Mouse (Mus musculus) inflammation-experienced regulatory T-cells (primary cell): Measurements from ENCODE around the gene Zfp882. TPM values are rescaled to one million over a fixed set of nuclear protein-coding genes. Genes with fewer than 3 reads are reported as not detected.

Source experiments
- polyA plus RNA-seq, 2 experiments: library from polyadenylated mRNA; unstranded; fragments of 100-300 nt; shearing (Covaris generic); gene quantifications; one replicate each; pipeline ENCODE4 v1.2.1; 2017

Zfp882 gene
- 1 to 10 TPM; 7.0 TPM for polyA plus RNA-seq

GRCm38 (mm10) chr8:71908309-71909261 is at the start of gene Zfp882, which contains the start of gene Zfp617:
Gene Zfp882, plus strand, starts transcription at chr8:71908608.
Gene Zfp617, plus strand, starts transcription at chr8:71908635.

GRCm38 (mm10) chr8:71881618-71882274 is 26.7 kb upstream of the Zfp882 start, which contains the start of gene Zfp709:
Gene Zfp709, plus strand, starts transcription at chr8:71882019.

GRCm38 (mm10) chr8:71950482-71951221 is 42.2 kb downstream of the Zfp882 start, which contains the start of gene Zfp961:
Gene Zfp961, plus strand, starts transcription at chr8:71951038.

Other genes with a start within 250 kb of the Zfp882 start
- gene Unc13a, start 236.9 kb upstream of the Zfp882 start, polyA plus RNA-seq = under 1 TPM; 0.43 to 0.69 TPM
- 100 to 1,000 TPM; 150 to 199 TPM for gene Jak3, start 232.3 kb upstream of the Zfp882 start, polyA plus RNA-seq
- 10 to 100 TPM; 56.0 to 66.2 TPM for gene Insl3, start 219.4 kb upstream of the Zfp882 start, polyA plus RNA-seq
- gene B3gnt3, start 206.8 kb upstream of the Zfp882 start, polyA plus RNA-seq = 1 to 10 TPM; 5.9 to 6.5 TPM
- 100 to 1,000 TPM; 219 to 246 TPM for gene Fcho1, start 182.9 kb upstream of the Zfp882 start, polyA plus RNA-seq
- 10 to 100 TPM in 1 of 2 experiments, 1 to 10 TPM in 1; 7.9 to 11.5 TPM for gene Zfp709, start 26.6 kb upstream of the Zfp882 start, polyA plus RNA-seq
- 10 to 100 TPM; 14.4 to 15.8 TPM for gene Zfp617, start within 50 bp of the Zfp882 start, polyA plus RNA-seq
- 10 to 100 TPM; 25.4 to 35.6 TPM for gene Zfp961, start 42.4 kb downstream of the Zfp882 start, polyA plus RNA-seq
- gene Cyp4f18, start 101.0 kb downstream of the Zfp882 start, polyA plus RNA-seq = 1 to 10 TPM; 2.0 to 5.3 TPM
- 1 to 10 TPM in 1 of 2 experiments, under 1 TPM in 1; 0.45 to 2.3 TPM for gene Olfr372, start 132.6 kb downstream of the Zfp882 start, polyA plus RNA-seq
- gene Olfr373, start 174.6 kb downstream of the Zfp882 start, polyA plus RNA-seq = 1 to 10 TPM in 1 of 2 experiments, under 1 TPM in 1; 0.41 to 1.5 TPM
- gene Olfr374, start 198.4 kb downstream of the Zfp882 start, polyA plus RNA-seq = under 1 TPM; 0.17 to 0.88 TPM
- 100 to 1,000 TPM; 270 to 278 TPM for gene Tpm4, start 226.4 kb downstream of the Zfp882 start, polyA plus RNA-seq